Mouse (Mus musculus): ENCODE measurements around the gene Fgf10.

The Fgf10 gene

GRCm38 (mm10) chr13:118669491-118669890, at the start of gene Fgf10:
Gene Fgf10, plus strand, starts transcription at chr13:118669791.
- DNase-seq, result no peak

- no peak for DNase-seq
Observed at GRCm38 (mm10) chr13:118629661-118630428, 39.7 kb upstream of the Fgf10 start.

- no peak for DNase-seq
Observed at GRCm38 (mm10) chr13:118631500-118631899, 38.1 kb upstream of the Fgf10 start.

GRCm38 (mm10) chr13:118636047-118636446, 33.5 kb upstream of the Fgf10 start:
- no peak for DNase-seq

- DNase-seq, result no peak
Observed at GRCm38 (mm10) chr13:118642585-118642984, 27.0 kb upstream of the Fgf10 start.

- DNase-seq, result no peak
Observed at GRCm38 (mm10) chr13:118643138-118643537, 26.5 kb upstream of the Fgf10 start.

- no peak for DNase-seq
Observed at GRCm38 (mm10) chr13:118656991-118657390, 12.6 kb upstream of the Fgf10 start.

- DNase-seq, result no peak
Observed at GRCm38 (mm10) chr13:118658031-118658430, 11.6 kb upstream of the Fgf10 start.

- no peak for DNase-seq
Observed at GRCm38 (mm10) chr13:118658608-118659326, 10.8 kb upstream of the Fgf10 start.

- DNase-seq, result no peak
Observed at GRCm38 (mm10) chr13:118661664-118662063, 7.9 kb upstream of the Fgf10 start.

- no peak for DNase-seq
Observed at GRCm38 (mm10) chr13:118664901-118665300, 4.7 kb upstream of the Fgf10 start.

- DNase-seq, result no peak
Observed at GRCm38 (mm10) chr13:118679228-118679627, 9.6 kb downstream of the Fgf10 start.

GRCm38 (mm10) chr13:118693049-118693448, 23.5 kb downstream of the Fgf10 start:
- DNase-seq, result no peak

GRCm38 (mm10) chr13:118695103-118695502, 25.5 kb downstream of the Fgf10 start:
- DNase-seq, result no peak

- no peak for DNase-seq
Observed at GRCm38 (mm10) chr13:118703727-118704126, 34.1 kb downstream of the Fgf10 start.

- DNase-seq, result no peak
Observed at GRCm38 (mm10) chr13:118705716-118706115, 36.1 kb downstream of the Fgf10 start.

- DNase-seq, result no peak
Observed at GRCm38 (mm10) chr13:118709912-118710311, 40.3 kb downstream of the Fgf10 start.

GRCm38 (mm10) chr13:118713626-118714150, 44.1 kb downstream of the Fgf10 start:
- no peak for DNase-seq

GRCm38 (mm10) chr13:118714284-118715065, 44.9 kb downstream of the Fgf10 start:
- DNase-seq, result peak; percentile 14

- DNase-seq, result peak; percentile 39
Observed at GRCm38 (mm10) chr13:118715066-118716018, 45.8 kb downstream of the Fgf10 start.

GRCm38 (mm10) chr13:118716265-118716664, 46.7 kb downstream of the Fgf10 start:
- DNase-seq, result no peak

- DNase-seq, result no peak
Observed at GRCm38 (mm10) chr13:118716726-118717125, 47.1 kb downstream of the Fgf10 start.
